Mouse (Mus musculus) lung, embryonic 16.5 days (tissue): ENCODE measurements around the gene Asb13. TPM values are rescaled to one million over a fixed set of nuclear protein-coding genes. Genes with fewer than 3 reads are reported as not detected.

ENCODE experiments used
- ATAC-seq: fragments of 200-750 bp; cut with Nextera tagmentation; 2 replicates; pipeline ENCODE4 v1.8.0; 2017; ENCODE audit warnings: low read depth, mild to moderate bottlenecking, moderate library complexity
- H3K27ac ChIP-seq: fragments of 300-500 bp; sonication (generic); 2 replicates; pipeline ENCODE4 v1.5.1; 2014; ENCODE audit warnings: mild to moderate bottlenecking, control low read depth, low read length
- H3K27me3 ChIP-seq: fragments of 300-500 bp; sonication (generic); 2 replicates; pipeline ENCODE4 v1.6.1; 2014; ENCODE audit warnings: low read depth, low read length, mixed read lengths; ENCODE audit not compliant: control insufficient read depth, insufficient read depth
- H3K36me3 ChIP-seq: fragments of 300-500 bp; sonication (generic); 2 replicates; pipeline ENCODE4 v1.6.1; 2014; ENCODE audit warnings: low read length; ENCODE audit not compliant: control insufficient read depth, insufficient read depth
- H3K4me1 ChIP-seq: fragments of 300-500 bp; sonication (generic); replicated peaks from 2 replicates; pipeline ENCODE4 v1.6.1; 2014; ENCODE audit warnings: low read length, mixed read lengths; ENCODE audit not compliant: control insufficient read depth, insufficient read depth
- H3K4me2 ChIP-seq: fragments of 300-500 bp; sonication (generic); 2 replicates; pipeline ENCODE4 v1.6.1; 2014; ENCODE audit warnings: low read depth, low read length, control low read depth
- H3K4me3 ChIP-seq: fragments of 300-500 bp; sonication (generic); 2 replicates; pipeline ENCODE4 v1.5.1; 2014; ENCODE audit warnings: mild to moderate bottlenecking, low read length, control low read depth
- H3K9ac ChIP-seq: fragments of 300-500 bp; sonication (generic); 2 replicates; pipeline ENCODE4 v1.6.1; 2014; ENCODE audit warnings: low read length, control low read depth
- H3K9me3 ChIP-seq: fragments of 300-500 bp; sonication (generic); 2 replicates; pipeline ENCODE4 v1.6.1; 2016; ENCODE audit warnings: low read length; ENCODE audit not compliant: control insufficient read depth
- WGBS: fragments of 180-500 bp; shearing (Covaris S2); extraction: QIAGEN DNeasy Blood & Tissue Kit; methylation state at CpG from one replicate; pipeline ENCODE4 v1.1.7; 2014; 5-methylcytosine and 5-hydroxymethylcytosine counted together
- polyA plus RNA-seq: library from polyadenylated mRNA; unstranded; fragments of >200 nt; fragmentation: Nextera tagmentation; extraction: Ambion mirVana; gene quantifications from 2 replicates; pipeline ENCODE4 v1.2.1, GENCODE M21; 2015

Asb13 gene
- polyA plus RNA-seq, 1 experiment from 2014 or later, result 10.3 TPM

DNA sequence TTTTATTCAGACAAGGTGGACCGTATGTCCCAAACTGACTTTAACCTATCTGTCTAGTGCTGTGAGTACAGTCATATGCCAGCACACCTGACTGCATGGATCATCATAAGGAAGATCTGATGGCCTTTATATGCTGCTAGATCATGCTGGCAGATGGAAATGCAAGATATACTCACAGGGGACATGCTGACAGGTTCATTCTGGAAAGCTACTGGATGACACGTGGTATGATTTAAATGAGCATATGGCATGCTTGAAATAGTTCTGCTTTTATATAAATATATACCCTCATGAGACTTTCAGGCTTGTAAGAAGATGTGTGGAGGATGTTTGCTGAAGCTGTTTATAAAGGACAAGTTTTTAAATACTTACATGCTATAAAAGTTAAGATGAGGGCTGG, 20.6 kb downstream of the Asb13 start:
- Histone ChIP-seq H3K27me3 (no peaks in the 10 kb centered on the region), H3K4me2 (no peak overlapping the region), H3K36me3 (no peaks in the 10 kb centered on the region), H3K4me1 (no peaks in the 10 kb centered on the region), H3K9ac (no peak overlapping the region), H3K9me3 (no peaks in the 10 kb centered on the region), H3K4me3 (no peak overlapping the region), H3K27ac (no peak overlapping the region)
- no peak for ATAC-seq
- 90% methylated on average over 2 of the region's 2 CpGs for WGBS

DNA sequence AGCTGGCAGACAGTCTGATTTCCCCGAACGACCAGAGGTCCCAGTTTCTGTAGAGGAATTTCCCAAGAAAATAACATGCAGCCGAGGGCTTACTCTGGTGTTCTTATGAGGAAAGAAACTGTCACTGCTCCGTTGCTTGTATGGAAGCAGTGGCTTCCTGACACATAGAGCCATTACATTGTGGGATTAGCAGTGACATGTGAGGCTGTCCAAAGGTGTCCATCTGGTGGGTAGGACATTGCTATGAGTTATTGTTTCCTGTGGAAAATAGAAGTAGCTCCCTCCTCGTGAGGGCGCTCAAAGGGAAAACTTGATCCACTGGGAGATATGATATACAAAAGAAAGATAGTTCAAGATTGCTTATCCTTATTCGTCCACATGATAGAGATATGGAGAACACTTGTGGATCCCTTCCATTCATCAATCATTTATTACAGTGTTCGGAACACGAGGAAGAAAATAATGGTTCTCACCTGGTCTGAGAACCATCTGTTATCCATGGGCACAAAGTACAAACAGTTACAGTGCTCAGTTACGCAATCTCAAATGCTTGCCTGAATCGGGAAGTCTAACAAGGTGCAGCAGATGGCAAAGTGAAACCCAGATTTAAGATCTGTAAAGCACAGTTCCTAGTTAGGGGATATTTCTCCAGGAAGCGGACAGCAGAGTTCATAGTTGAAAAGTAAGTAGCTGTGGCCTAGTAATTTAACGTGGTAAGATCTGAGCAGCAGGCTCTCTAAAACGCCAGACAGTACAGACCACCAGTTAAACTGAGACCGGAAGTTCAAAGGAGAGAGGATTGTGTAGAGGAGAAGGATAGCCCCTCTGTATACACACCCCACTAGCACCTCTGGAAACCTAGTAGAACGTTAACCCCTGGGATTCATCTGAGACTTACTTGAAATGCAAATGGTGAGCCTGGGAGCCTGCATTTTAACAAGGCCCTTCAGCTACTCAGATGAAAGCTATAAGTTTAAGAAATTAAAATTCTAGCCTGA, 25.6 kb downstream of the Asb13 start:
- H3K27me3 ChIP-seq, result no peaks in the 10 kb centered on the region
- no peak overlapping the region for H3K4me2 ChIP-seq
- no peaks in the 10 kb centered on the region for H3K36me3 ChIP-seq
- H3K9ac ChIP-seq, result no peak overlapping the region
- 51% methylated on average over 16 of the region's 16 CpGs for WGBS
- no peaks in the 10 kb centered on the region for H3K9me3 ChIP-seq
- no peak overlapping the region for H3K4me3 ChIP-seq
- no peak overlapping the region for H3K27ac ChIP-seq
- no peak for ATAC-seq
- no peaks in the 10 kb centered on the region for H3K4me1 ChIP-seq

DNA sequence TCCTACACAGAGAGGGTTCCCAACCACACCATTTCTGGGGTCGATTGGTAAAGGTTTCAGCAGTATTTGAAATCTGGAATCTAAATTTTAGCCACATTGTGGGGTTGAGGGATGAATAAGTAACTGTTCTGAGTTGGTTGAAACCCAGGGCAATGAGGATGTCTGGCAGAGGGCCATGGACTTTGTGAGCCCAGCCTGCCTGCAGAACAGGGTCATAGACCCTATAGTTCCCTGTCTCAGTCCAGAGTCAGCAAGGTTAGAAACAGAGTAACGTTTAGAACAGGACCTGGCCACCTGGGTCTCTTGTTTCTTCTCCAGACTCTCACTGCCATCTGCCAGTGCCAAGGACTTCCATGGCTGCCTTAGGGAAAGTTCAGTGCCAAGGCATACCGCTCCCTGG, 30.4 kb downstream of the Asb13 start:
- whole genome bisulfite sequencing, result 66% methylated on average over 3 of the region's 3 CpGs
- no peak overlapping the region for H3K4me3 ChIP-seq
- H3K27me3 ChIP-seq, result no peaks in the 10 kb centered on the region
- H3K27ac ChIP-seq, result no peak overlapping the region
- no peak overlapping the region for H3K9ac ChIP-seq
- no peak for ATAC-seq
- no peaks in the 10 kb centered on the region for H3K9me3 ChIP-seq
- H3K4me2 ChIP-seq, result no peak overlapping the region
- H3K4me1 ChIP-seq, result no peaks in the 10 kb centered on the region
- H3K36me3 ChIP-seq, result no peaks in the 10 kb centered on the region

DNA sequence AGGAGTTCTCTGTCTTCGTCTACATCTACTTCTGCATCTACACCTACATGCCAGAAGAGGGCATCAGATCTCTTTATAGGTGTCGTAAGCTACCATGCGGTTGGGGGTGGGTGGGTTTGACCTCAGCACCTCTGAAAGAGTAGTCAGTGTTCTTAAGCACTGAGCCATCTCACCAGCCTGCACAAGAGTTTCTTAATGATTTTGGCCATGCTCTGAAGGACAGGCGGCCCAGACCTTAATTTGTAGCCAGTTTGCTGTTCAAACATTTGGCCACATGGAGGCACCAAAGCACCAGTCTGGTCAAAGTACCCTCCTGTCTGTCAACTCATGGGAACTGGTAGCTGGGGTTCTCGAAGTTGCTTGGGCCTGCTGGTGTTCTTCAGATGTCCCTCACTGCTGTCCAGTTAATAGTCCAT, 31.5 kb downstream of the Asb13 start:
- H3K27me3 ChIP-seq, result no peaks in the 10 kb centered on the region
- H3K36me3 ChIP-seq, result no peaks in the 10 kb centered on the region
- H3K9ac ChIP-seq, result no peak overlapping the region
- no peaks in the 10 kb centered on the region for H3K9me3 ChIP-seq
- H3K27ac ChIP-seq, result no peak overlapping the region
- H3K4me3 ChIP-seq, result no peak overlapping the region
- 5% methylated on average over 5 of the region's 5 CpGs for WGBS
- H3K4me1 ChIP-seq, result no peaks in the 10 kb centered on the region
- H3K4me2 ChIP-seq, result peak overlapping the region; percentile 45; the same call in 1 of the 2 replicates
- ATAC-seq, result peak; percentile 57

DNA sequence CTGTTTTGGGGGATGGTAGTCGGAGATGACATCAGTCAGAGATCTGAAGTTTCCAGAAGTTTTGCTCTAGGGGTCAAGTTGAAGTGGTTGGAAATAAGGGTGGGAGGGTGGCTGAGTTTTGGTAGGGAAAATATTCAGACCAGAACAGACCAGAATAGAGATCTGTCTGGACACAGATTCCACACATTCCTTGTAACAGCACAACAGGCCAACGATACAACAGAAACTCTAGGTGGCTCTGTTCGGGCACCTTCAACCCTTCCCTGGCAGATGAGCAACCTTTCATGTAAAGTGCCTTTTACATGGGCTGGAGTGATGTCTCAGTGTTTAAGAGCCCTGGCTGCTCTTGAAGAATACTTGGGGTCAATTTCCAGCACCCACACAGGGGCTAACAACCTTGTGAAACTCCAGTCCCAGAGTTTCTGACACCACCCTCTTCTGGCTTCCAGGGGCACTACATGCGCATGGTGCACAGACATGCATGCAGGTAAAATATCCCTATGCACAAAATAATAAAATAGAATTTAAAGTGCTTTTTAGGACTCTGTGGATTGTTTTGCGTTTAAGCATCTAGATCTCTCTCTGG, 33.5 kb downstream of the Asb13 start:
- no peak for ATAC-seq
- Histone ChIP-seq H3K4me2 (no peak overlapping the region), H3K36me3 (no peaks in the 10 kb centered on the region), H3K4me1 (no peaks in the 10 kb centered on the region), H3K27me3 (no peaks in the 10 kb centered on the region), H3K9me3 (no peaks in the 10 kb centered on the region; the same call in 1 of the 2 replicates), H3K4me3 (no peak overlapping the region), H3K27ac (peak overlapping the region; percentile 47), H3K9ac (no peak overlapping the region)
- 69% methylated on average over 5 of the region's 5 CpGs for WGBS

DNA sequence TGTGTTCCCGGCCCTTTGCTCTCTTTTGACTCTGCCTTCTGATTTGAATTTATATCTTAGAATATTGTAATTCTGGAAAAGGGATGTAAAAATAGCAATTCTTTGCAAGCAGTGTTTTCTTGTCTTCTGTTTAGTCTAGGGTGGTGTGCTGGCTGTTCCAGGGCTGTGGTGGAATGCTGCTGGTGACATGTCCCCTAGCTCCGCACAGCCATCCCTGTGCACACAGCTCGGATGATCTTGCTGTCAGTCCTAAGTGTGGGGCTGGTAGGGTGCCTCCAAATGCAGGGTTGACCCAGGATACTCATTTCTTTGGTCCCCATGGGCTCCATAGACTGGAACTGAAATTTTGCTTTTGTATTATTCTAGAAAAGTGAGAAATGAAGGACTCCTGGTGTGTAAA, 34.2 kb downstream of the Asb13 start:
- peak; percentile 64; the same call in 1 of the 2 replicates for ATAC-seq

DNA sequence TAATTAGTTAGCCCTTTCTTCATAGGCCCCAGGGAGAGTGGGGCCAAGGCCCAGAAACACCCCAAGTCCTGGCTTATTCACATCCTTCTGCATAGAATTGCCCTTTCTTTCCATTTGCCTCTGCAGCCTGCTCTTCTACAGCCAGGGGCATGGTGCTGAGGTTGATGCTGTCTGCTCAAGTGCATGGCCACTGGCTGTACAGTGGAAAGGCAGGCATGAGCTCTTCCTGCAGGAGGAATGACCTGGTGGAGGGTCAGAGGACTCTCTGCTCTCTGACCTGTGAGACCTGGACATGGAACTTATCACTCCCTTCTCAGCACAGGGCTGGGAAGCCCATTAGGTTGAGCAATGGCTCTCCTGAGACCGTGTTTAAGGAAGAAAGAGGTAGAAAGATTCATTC, 35.8 kb downstream of the Asb13 start:
- no peaks in the 10 kb centered on the region for H3K4me1 ChIP-seq
- no peak overlapping the region for H3K4me3 ChIP-seq
- no peak overlapping the region for H3K27ac ChIP-seq
- no peak overlapping the region for H3K4me2 ChIP-seq
- no peak overlapping the region for H3K9ac ChIP-seq
- no peaks in the 10 kb centered on the region for H3K36me3 ChIP-seq
- H3K27me3 ChIP-seq, result no peaks in the 10 kb centered on the region
- WGBS, result 91% methylated on average over 1 of the region's 1 CpGs
- ATAC-seq, result no peak
- H3K9me3 ChIP-seq, result no peaks in the 10 kb centered on the region; the same call in 1 of the 2 replicates

More for the DNA sequence above, 34.2 kb downstream of the Asb13 start:
- Histone ChIP-seq H3K4me2 (no peak overlapping the region), H3K4me1 (no peaks in the 10 kb centered on the region), H3K4me3 (no peak overlapping the region), H3K9ac (no peak overlapping the region), H3K27me3 (no peaks in the 10 kb centered on the region), H3K9me3 (no peaks in the 10 kb centered on the region; the same call in 1 of the 2 replicates), H3K27ac (no peak overlapping the region; the same call in 1 of the 2 replicates), H3K36me3 (no peaks in the 10 kb centered on the region)
- 82% methylated on average over 3 of the region's 3 CpGs for WGBS

DNA sequence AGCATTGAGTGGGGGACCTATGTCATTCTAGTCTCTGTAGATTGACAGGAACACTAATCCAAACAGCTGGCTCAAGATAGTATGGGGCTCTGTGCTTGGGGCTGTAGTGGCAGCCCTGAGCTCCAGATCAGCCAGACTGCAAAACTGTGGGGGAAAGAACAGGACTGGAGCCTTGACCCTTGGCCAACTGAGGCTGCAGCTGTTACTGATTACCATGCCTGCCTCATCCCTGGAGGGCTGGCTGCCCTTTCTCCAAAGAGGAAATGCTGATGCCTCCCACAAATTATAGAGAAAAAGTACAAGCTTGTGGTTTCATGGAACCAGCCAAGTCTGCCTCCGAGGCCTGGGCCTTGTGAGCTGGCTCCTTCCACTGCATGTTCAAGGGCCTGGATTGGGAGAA, 36.2 kb downstream of the Asb13 start:
- 46% methylated on average over 1 of the region's 1 CpGs for WGBS
- Histone ChIP-seq H3K4me3 (no peak overlapping the region), H3K9me3 (no peaks in the 10 kb centered on the region; the same call in 1 of the 2 replicates), H3K27me3 (no peaks in the 10 kb centered on the region), H3K36me3 (no peaks in the 10 kb centered on the region), H3K9ac (no peak overlapping the region), H3K4me2 (no peak overlapping the region), H3K27ac (no peak overlapping the region), H3K4me1 (no peaks in the 10 kb centered on the region)
- no peak for ATAC-seq

DNA sequence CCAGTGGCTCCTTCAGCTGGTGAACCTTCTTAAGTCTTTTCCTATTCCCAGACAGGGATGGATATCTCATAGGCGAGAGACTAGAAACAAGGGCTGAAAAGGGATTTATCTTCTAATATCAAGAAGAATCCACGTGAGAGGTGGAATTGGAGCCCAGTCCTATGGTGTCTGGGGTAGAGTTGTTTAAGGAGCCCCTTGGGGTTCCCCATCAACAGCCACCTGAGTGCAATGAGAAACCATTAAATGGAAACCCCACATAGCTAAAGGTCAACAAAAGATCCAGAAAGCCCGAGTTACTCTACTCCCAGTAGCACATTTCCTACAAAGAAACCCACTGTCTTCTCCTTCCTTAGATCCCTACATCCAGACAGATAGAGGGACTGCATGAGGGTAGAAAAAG, 39.3 kb downstream of the Asb13 start:
- H3K4me3 ChIP-seq, result no peak overlapping the region
- H3K9ac ChIP-seq, result no peak overlapping the region
- H3K36me3 ChIP-seq, result no peaks in the 10 kb centered on the region
- WGBS, result 69% methylated on average over 3 of the region's 3 CpGs
- H3K9me3 ChIP-seq, result no peaks in the 10 kb centered on the region; the same call in 1 of the 2 replicates
- no peak for ATAC-seq
- no peaks in the 10 kb centered on the region for H3K27me3 ChIP-seq
- H3K27ac ChIP-seq, result 0 out of 2 replicates have a peak overlapping the region, but pooled peaks have one; percentile 18
- H3K4me1 ChIP-seq, result no peaks in the 10 kb centered on the region
- no peak overlapping the region for H3K4me2 ChIP-seq
